Mouse (Mus musculus): ENCODE data around the gene Obox5. TPM values are rescaled to one million over a fixed set of nuclear protein-coding genes. Genes with fewer than 3 reads are reported as not detected.
"Not testable (repeated sequence)": the region's sequence is repeated elsewhere in the genome, so short reads cannot be mapped to it uniquely, and the experiment has no call there.

The Obox5 gene
- total RNA-seq (2015) (not detected in 2 replicates), total RNA-seq (2017) (not detected in 2 replicates)

- not testable (repeated sequence) for ATAC-seq (ENCODE audit: poor library complexity, severe bottlenecking)
Measured at GRCm38 (mm10) chr7:15749831-15750230, at the start of gene Obox5. TSS of gene Obox5 (plus strand) at chr7:15750131.

GRCm38 (mm10) chr7:15749296-15749695, 635 bp upstream of the Obox5 start:
- ATAC-seq (ENCODE audit: poor library complexity, severe bottlenecking), result not testable (repeated sequence)

Other genes with a start within 250 kb of the Obox5 start
- not detected in 2 replicates for gene Obox3, start 110.2 kb upstream of the Obox5 start, total RNA-seq (2015)
- gene Obox3, start 110.2 kb upstream of the Obox5 start, total RNA-seq (2017), result not detected in 2 replicates
- not detected in 2 replicates for gene Obox6, start 89.5 kb downstream of the Obox5 start, total RNA-seq (2015)
- not detected in 2 replicates for gene Obox6, start 89.5 kb downstream of the Obox5 start, total RNA-seq (2017)
- gene Crx, start 129.8 kb downstream of the Obox5 start, total RNA-seq (2015), result not detected in 2 replicates
- not detected in 2 replicates for gene Crx, start 129.8 kb downstream of the Obox5 start, total RNA-seq (2017)
- gene Crxos, start 132.5 kb downstream of the Obox5 start, total RNA-seq (2015), result not detected in 2 replicates
- not detected in 2 replicates for gene Crxos, start 132.5 kb downstream of the Obox5 start, total RNA-seq (2017)
- 96.9 and 102 TPM in 2 replicates for gene Selenow, start 172.3 kb downstream of the Obox5 start, total RNA-seq (2015)
- 31.5 and 33.7 TPM in 2 replicates for gene Selenow, start 172.3 kb downstream of the Obox5 start, total RNA-seq (2017)
- gene Nop53, start 195.9 kb downstream of the Obox5 start, total RNA-seq (2015), result 80.2 and 90.4 TPM in 2 replicates
- 293 and 315 TPM in 2 replicates for gene Nop53, start 195.9 kb downstream of the Obox5 start, total RNA-seq (2017)
- gene Ehd2, start 217.4 kb downstream of the Obox5 start, total RNA-seq (2015), result 0.04 TPM in 1 of 2 replicates, not detected in the other
- gene Ehd2, start 217.4 kb downstream of the Obox5 start, total RNA-seq (2017), result 0.07 and 0.16 TPM in 2 replicates